Mouse (Mus musculus) forebrain, postnatal 0 days (tissue): ENCODE measurements around the gene Kidins220. TPM values are rescaled to one million over a fixed set of nuclear protein-coding genes. Genes with fewer than 3 reads are reported as not detected.

ENCODE experiments used
- ATAC-seq: fragments of 200-750 bp; cut with Nextera tagmentation; 2 replicates; pipeline ENCODE4 v1.8.0; 2017; ENCODE audit warnings: mild to moderate bottlenecking, moderate library complexity
- DNase-seq: peaks from one replicate; pipeline ENCODE4 v3.0.0-alpha.2; 2015
- H3K27ac ChIP-seq: fragments of 300-500 bp; sonication (generic); 2 replicates; pipeline ENCODE4 v1.5.1; 2014; ENCODE audit warnings: low read depth, mild to moderate bottlenecking, antibody characterized with exemption, low read length, moderate library complexity, mixed read lengths
- H3K27me3 ChIP-seq: fragments of 300-500 bp; sonication (generic); 2 replicates; pipeline ENCODE4 v1.6.1; 2014; ENCODE audit warnings: mild to moderate bottlenecking, low read length, mixed read lengths; ENCODE audit not compliant: insufficient read depth
- H3K36me3 ChIP-seq: fragments of 300-500 bp; sonication (generic); 2 replicates; pipeline ENCODE4 v1.6.1; 2014; ENCODE audit warnings: mild to moderate bottlenecking, moderate library complexity; ENCODE audit not compliant: insufficient read depth
- H3K4me1 ChIP-seq: fragments of 300-500 bp; sonication (generic); 2 replicates; pipeline ENCODE4 v1.6.1; 2014; ENCODE audit warnings: antibody characterized with exemption; ENCODE audit not compliant: insufficient read depth
- H3K4me2 ChIP-seq: fragments of 300-500 bp; sonication (generic); 2 replicates; pipeline ENCODE4 v1.6.1; 2014; ENCODE audit warnings: low read depth, mild to moderate bottlenecking, moderate library complexity
- H3K4me3 ChIP-seq: fragments of 300-500 bp; sonication (generic); 2 replicates; pipeline ENCODE4 v1.5.1; 2014; ENCODE audit warnings: low read depth, low read length, mixed read lengths
- H3K9ac ChIP-seq: fragments of 300-500 bp; sonication (generic); 2 replicates; pipeline ENCODE4 v1.6.1; 2014; ENCODE audit warnings: mild to moderate bottlenecking
- H3K9me3 ChIP-seq: fragments of 300-500 bp; sonication (generic); 2 replicates; pipeline ENCODE4 v1.6.1; 2016; ENCODE audit warnings: low read length
- CTCF ChIP-seq: sonication (generic); IDR thresholded peaks from 2 replicates; pipeline ENCODE4 v1.5.1; 2016; ENCODE audit warnings: antibody characterized with exemption, control low read depth, low read depth
- WGBS: fragments of 180-500 bp; shearing (Covaris S2); extraction: QIAGEN DNeasy Blood & Tissue Kit; methylation state at CpG from one replicate; pipeline ENCODE4 v1.1.7; 2014; 5-methylcytosine and 5-hydroxymethylcytosine counted together
- polyA plus RNA-seq: library from polyadenylated mRNA; unstranded; fragments of >200 nt; fragmentation: Nextera tagmentation; extraction: Ambion mirVana; gene quantifications from 2 replicates; pipeline ENCODE4 v1.2.1, GENCODE M21; 2015
- total RNA-seq: library from RNA; depleted of rRNA; stranded (reverse); fragments of >200 nt; gene quantifications from 2 replicates; pipeline ENCODE4 v1.2.3, GENCODE M21; 2014

Kidins220 gene
- total and polyA plus RNA-seq, 2 experiments from 2014 or later = 103 to 394 TPM

- Histone ChIP-seq H3K4me1 (no peaks in the 10 kb centered on the region), H3K36me3 (peaks cover 26% of the 10 kb centered on the region), H3K27me3 (no peaks in the 10 kb centered on the region), H3K9me3 (no peaks in the 10 kb centered on the region), H3K4me3 (no peak overlapping the region), H3K27ac (no peak overlapping the region), H3K9ac (no peak overlapping the region), H3K4me2 (no peak overlapping the region)
- DNase-seq (no peak), ATAC-seq (no peak)
- 77% methylated on average over 11 of the region's 11 CpGs for WGBS
- TF ChIP-seq CTCF = no peak
Measured at GRCm38 (mm10) chr12:24962362-24962967, 12.3 kb upstream of the Kidins220 start.

GRCm38 (mm10) chr12:24963393-24964022 lies 11.2 kb upstream of the Kidins220 start:
- WGBS = 60% methylated on average over 13 of the region's 13 CpGs
- Histone ChIP-seq H3K36me3 (peaks cover 17% of the 10 kb centered on the region), H3K27ac (no peak overlapping the region), H3K4me3 (no peak overlapping the region), H3K9ac (no peak overlapping the region), H3K4me1 (no peaks in the 10 kb centered on the region), H3K9me3 (no peaks in the 10 kb centered on the region), H3K4me2 (no peak overlapping the region), H3K27me3 (no peaks in the 10 kb centered on the region)
- DNase-seq (no peak), ATAC-seq (0 out of 2 replicates have a peak, but pooled peaks have one; percentile 25)
- TF ChIP-seq CTCF = no peak

- Histone ChIP-seq H3K27me3 (no peaks in the 10 kb centered on the region), H3K27ac (no peak overlapping the region), H3K36me3 (peaks cover 5% of the 10 kb centered on the region; the same call in 1 of the 2 replicates), H3K4me3 (no peak overlapping the region), H3K4me1 (no peaks in the 10 kb centered on the region), H3K4me2 (no peak overlapping the region), H3K9me3 (no peaks in the 10 kb centered on the region), H3K9ac (no peak overlapping the region)
- DNase-seq (no peak), ATAC-seq (peak; percentile 69)
- no peak for TF ChIP-seq CTCF
- WGBS = 85% methylated on average over 6 of the region's 6 CpGs
Measured at GRCm38 (mm10) chr12:24965406-24965805, 9.3 kb upstream of the Kidins220 start.

- Histone ChIP-seq H3K9ac (no peak overlapping the region), H3K27ac (no peak overlapping the region), H3K4me2 (no peak overlapping the region), H3K4me1 (no peaks in the 10 kb centered on the region), H3K9me3 (no peaks in the 10 kb centered on the region), H3K4me3 (no peak overlapping the region), H3K27me3 (no peaks in the 10 kb centered on the region), H3K36me3 (no peaks in the 10 kb centered on the region)
- ATAC-seq (0 out of 2 replicates have a peak, but pooled peaks have one; percentile 16), DNase-seq (no peak)
- 88% methylated on average over 2 of the region's 2 CpGs for WGBS
- no peak for TF ChIP-seq CTCF
Measured at GRCm38 (mm10) chr12:24966046-24966445, 8.7 kb upstream of the Kidins220 start.

GRCm38 (mm10) chr12:24971490-24972200 lies 3.1 kb upstream of the Kidins220 start:
- H3K4me1 ChIP-seq = no peaks in the 10 kb centered on the region; the same call in 1 of the 2 replicates
- 94% methylated on average over 5 of the region's 5 CpGs for WGBS
- ATAC-seq (no peak), DNase-seq (no peak)
- H3K4me3 ChIP-seq = no peak overlapping the region
- no peak for TF ChIP-seq CTCF
- no peaks in the 10 kb centered on the region for H3K27me3 ChIP-seq
- no peak overlapping the region for H3K27ac ChIP-seq
- H3K9ac ChIP-seq = no peak overlapping the region
- no peaks in the 10 kb centered on the region for H3K36me3 ChIP-seq
- no peaks in the 10 kb centered on the region for H3K9me3 ChIP-seq
- H3K4me2 ChIP-seq = no peak overlapping the region

- Histone ChIP-seq H3K9ac (no peak overlapping the region), H3K4me2 (no peak overlapping the region), H3K4me1 (no peaks in the 10 kb centered on the region; the same call in 1 of the 2 replicates), H3K27ac (no peak overlapping the region), H3K36me3 (no peaks in the 10 kb centered on the region), H3K9me3 (no peaks in the 10 kb centered on the region), H3K4me3 (no peak overlapping the region), H3K27me3 (no peaks in the 10 kb centered on the region)
- no peak for ATAC-seq
- WGBS = 76% methylated on average over 8 of the region's 8 CpGs
- TF ChIP-seq CTCF = no peak
- no peak for DNase-seq
Measured at GRCm38 (mm10) chr12:24972371-24973350, 2.1 kb upstream of the Kidins220 start.
